Mouse (Mus musculus): Measurements from ENCODE around the gene Hist1h4k. TPM values are rescaled to one million over a fixed set of nuclear protein-coding genes. Genes with fewer than 3 reads are reported as not detected.

The Hist1h4k gene
- polyA plus RNA-seq, 1 experiment from 2014 or later: 8.9 TPM

GRCm38 (mm10) chr13:21715131-21715863 lies 35.0 kb downstream of the Hist1h4k start:
- WGBS: under 1% methylated on average over 22 of the region's 22 CpGs
- no peak for ATAC-seq (ENCODE audit: insufficient number of reproducible peaks, insufficient read depth, low FRiP score, low TSS enrichment)
- H3K27me3 ChIP-seq: no peaks in the 10 kb centered on the region
- no peaks in the 10 kb centered on the region for H3K36me3 ChIP-seq
- H3K27ac ChIP-seq: peak overlapping the region; percentile 98
- H3K4me3 ChIP-seq: peak overlapping the region; percentile 49
- peak overlapping the region; percentile 66 for H3K9ac ChIP-seq
- H3K9me3 ChIP-seq: no peaks in the 10 kb centered on the region
- H3K4me1 ChIP-seq: peaks cover 19% of the 10 kb centered on the region
- H3K4me2 ChIP-seq (replicated peaks): peak overlapping the region; percentile 85

GRCm38 (mm10) chr13:21714725-21715124 lies 35.6 kb downstream of the Hist1h4k start:
- Histone ChIP-seq H3K27ac (peak overlapping the region; percentile 98), H3K4me2 (replicated peaks) (peak overlapping the region; percentile 85), H3K9me3 (no peaks in the 10 kb centered on the region), H3K36me3 (no peaks in the 10 kb centered on the region), H3K4me3 (peak overlapping the region; percentile 49), H3K27me3 (no peaks in the 10 kb centered on the region), H3K9ac (peak overlapping the region; percentile 66), H3K4me1 (peaks cover 18% of the 10 kb centered on the region; the same call in 1 of the 2 replicates)
- ATAC-seq (ENCODE audit: insufficient number of reproducible peaks, insufficient read depth, low FRiP score, low TSS enrichment): no peak
- under 1% methylated on average over 7 of the region's 7 CpGs for WGBS

GRCm38 (mm10) chr13:21711698-21712097 lies 38.6 kb downstream of the Hist1h4k start:
- Histone ChIP-seq H3K27ac (no peak overlapping the region), H3K27me3 (no peaks in the 10 kb centered on the region), H3K9ac (peak overlapping the region; percentile 45), H3K4me2 (replicated peaks) (peak overlapping the region; percentile 53), H3K9me3 (no peaks in the 10 kb centered on the region), H3K36me3 (no peaks in the 10 kb centered on the region), H3K4me3 (peak overlapping the region; percentile 43), H3K4me1 (peaks cover 7% of the 10 kb centered on the region; the same call in 1 of the 2 replicates)
- no peak for ATAC-seq (ENCODE audit: insufficient number of reproducible peaks, insufficient read depth, low FRiP score, low TSS enrichment)
- WGBS: 34% methylated on average over 4 of the region's 4 CpGs

GRCm38 (mm10) chr13:21710821-21711525 lies 39.3 kb downstream of the Hist1h4k start:
- no peak overlapping the region for H3K27ac ChIP-seq
- 0 out of 2 replicates have a peak, but pooled peaks have one; percentile 54 for ATAC-seq (ENCODE audit: insufficient number of reproducible peaks, insufficient read depth, low FRiP score, low TSS enrichment)
- no peaks in the 10 kb centered on the region for H3K27me3 ChIP-seq
- H3K4me1 ChIP-seq: peaks cover 7% of the 10 kb centered on the region; the same call in 1 of the 2 replicates
- peak overlapping the region; percentile 45 for H3K9ac ChIP-seq
- H3K9me3 ChIP-seq: no peaks in the 10 kb centered on the region
- peak overlapping the region; percentile 53 for H3K4me2 ChIP-seq (replicated peaks)
- H3K4me3 ChIP-seq: peak overlapping the region; percentile 43
- 2% methylated on average over 22 of the region's 22 CpGs for WGBS
- no peaks in the 10 kb centered on the region for H3K36me3 ChIP-seq

GRCm38 (mm10) chr13:21710031-21710711 lies 40.1 kb downstream of the Hist1h4k start:
- under 1% methylated on average over 32 of the region's 32 CpGs for WGBS
- Histone ChIP-seq H3K4me2 (replicated peaks) (peak overlapping the region; percentile 32), H3K9ac (peak overlapping the region; percentile 52), H3K36me3 (no peaks in the 10 kb centered on the region), H3K4me1 (peaks cover 4% of the 10 kb centered on the region; the same call in 1 of the 2 replicates), H3K9me3 (no peaks in the 10 kb centered on the region), H3K4me3 (peak overlapping the region; percentile 58), H3K27ac (peak overlapping the region; percentile 73), H3K27me3 (no peaks in the 10 kb centered on the region)
- ATAC-seq (ENCODE audit: insufficient number of reproducible peaks, insufficient read depth, low FRiP score, low TSS enrichment): peak; percentile 73

GRCm38 (mm10) chr13:21706669-21707068 lies 43.6 kb downstream of the Hist1h4k start:
- Histone ChIP-seq H3K9ac (no peak overlapping the region), H3K27ac (no peak overlapping the region), H3K9me3 (no peaks in the 10 kb centered on the region), H3K4me2 (replicated peaks) (no peak overlapping the region), H3K4me3 (no peak overlapping the region), H3K27me3 (no peaks in the 10 kb centered on the region), H3K36me3 (no peaks in the 10 kb centered on the region), H3K4me1 (no peaks in the 10 kb centered on the region)
- ATAC-seq (ENCODE audit: insufficient number of reproducible peaks, insufficient read depth, low FRiP score, low TSS enrichment): no peak
- 77% methylated on average over 4 of the region's 4 CpGs for WGBS

Small RNA genes lying within 50 kb of the gene (microRNA-seq; reads per million reads assigned to microRNA genes)
- gene Gm44346 (not detected), gene Gm44357 (not detected), gene Gm44367 (not detected), gene Gm44454 (not detected)

Other genes with a start within 250 kb of the Hist1h4k start
- gene Gm11273, start 249.1 kb downstream of the Hist1h4k start, polyA plus RNA-seq (2016; fragmentation: Nextera tagmentation; extraction: Ambion mirVana): 2.3 and 2.9 TPM in 2 replicates
- gene Zkscan8, start 219.4 kb downstream of the Hist1h4k start, polyA plus RNA-seq (2016; fragmentation: Nextera tagmentation; extraction: Ambion mirVana): 8.2 and 9.4 TPM in 2 replicates
- gene Olfr1366, start 207.7 kb downstream of the Hist1h4k start, polyA plus RNA-seq (2016; fragmentation: Nextera tagmentation; extraction: Ambion mirVana): 0.19 and 0.40 TPM in 2 replicates
- gene Olfr1535, start 190.6 kb downstream of the Hist1h4k start, polyA plus RNA-seq (2016; fragmentation: Nextera tagmentation; extraction: Ambion mirVana): 0.08 TPM in 1 of 2 replicates, not detected in the other
- not detected in 2 replicates for gene Olfr1364, start 168.7 kb downstream of the Hist1h4k start, polyA plus RNA-seq (2016; fragmentation: Nextera tagmentation; extraction: Ambion mirVana)
- not detected in 2 replicates for gene Olfr1362, start 136.5 kb downstream of the Hist1h4k start, polyA plus RNA-seq (2016; fragmentation: Nextera tagmentation; extraction: Ambion mirVana)
- gene Olfr11, start 108.0 kb downstream of the Hist1h4k start, polyA plus RNA-seq (2016; fragmentation: Nextera tagmentation; extraction: Ambion mirVana): not detected in 2 replicates
- not detected in 2 replicates for gene Olfr1361, start 87.1 kb downstream of the Hist1h4k start, polyA plus RNA-seq (2016; fragmentation: Nextera tagmentation; extraction: Ambion mirVana)
- gene Olfr1360, start 73.1 kb downstream of the Hist1h4k start, polyA plus RNA-seq (2016; fragmentation: Nextera tagmentation; extraction: Ambion mirVana): not detected in 2 replicates
- not detected in 2 replicates for gene Olfr1359, start 52.4 kb downstream of the Hist1h4k start, polyA plus RNA-seq (2016; fragmentation: Nextera tagmentation; extraction: Ambion mirVana)
- 3.1 and 3.6 TPM in 2 replicates for gene Hist1h2bl, start 34.4 kb downstream of the Hist1h4k start, polyA plus RNA-seq (2016; fragmentation: Nextera tagmentation; extraction: Ambion mirVana)
- 41.3 and 50.1 TPM in 2 replicates for gene Hist1h2ai, start 34.1 kb downstream of the Hist1h4k start, polyA plus RNA-seq (2016; fragmentation: Nextera tagmentation; extraction: Ambion mirVana)
- gene Hist1h3h, start 32.8 kb downstream of the Hist1h4k start, polyA plus RNA-seq (2016; fragmentation: Nextera tagmentation; extraction: Ambion mirVana): 17.9 and 30.8 TPM in 2 replicates
- 8.3 and 8.9 TPM in 2 replicates for gene Hist1h2bm, start 28.5 kb downstream of the Hist1h4k start, polyA plus RNA-seq (2016; fragmentation: Nextera tagmentation; extraction: Ambion mirVana)
- gene Hist1h4j, start 15.4 kb downstream of the Hist1h4k start, polyA plus RNA-seq (2016; fragmentation: Nextera tagmentation; extraction: Ambion mirVana): 1.6 and 1.9 TPM in 2 replicates
- gene Hist1h2ak, start 3.3 kb upstream of the Hist1h4k start, polyA plus RNA-seq (2016; fragmentation: Nextera tagmentation; extraction: Ambion mirVana): 37.1 and 46.3 TPM in 2 replicates
- 4.1 and 4.3 TPM in 2 replicates for gene Hist1h2bn, start 3.6 kb upstream of the Hist1h4k start, polyA plus RNA-seq (2016; fragmentation: Nextera tagmentation; extraction: Ambion mirVana)
- gene Hist1h1b, start 30.1 kb upstream of the Hist1h4k start, polyA plus RNA-seq (2016; fragmentation: Nextera tagmentation; extraction: Ambion mirVana): 35.1 and 35.4 TPM in 2 replicates
- 144 and 172 TPM in 2 replicates for gene Hist1h3i, start 32.9 kb upstream of the Hist1h4k start, polyA plus RNA-seq (2016; fragmentation: Nextera tagmentation; extraction: Ambion mirVana)
- gene Hist1h2an, start 36.7 kb upstream of the Hist1h4k start, polyA plus RNA-seq (2016; fragmentation: Nextera tagmentation; extraction: Ambion mirVana): 13.0 and 18.3 TPM in 2 replicates
- 1.5 and 1.8 TPM in 2 replicates for gene Hist1h2bp, start 37.0 kb upstream of the Hist1h4k start, polyA plus RNA-seq (2016; fragmentation: Nextera tagmentation; extraction: Ambion mirVana)
- gene Hist1h2bq, start 59.7 kb upstream of the Hist1h4k start, polyA plus RNA-seq (2016; fragmentation: Nextera tagmentation; extraction: Ambion mirVana): 35.6 and 40.3 TPM in 2 replicates
- gene Hist1h2ao, start 60.0 kb upstream of the Hist1h4k start, polyA plus RNA-seq (2016; fragmentation: Nextera tagmentation; extraction: Ambion mirVana): not detected in 2 replicates
- not detected in 2 replicates for gene Hist1h4m, start 61.2 kb upstream of the Hist1h4k start, polyA plus RNA-seq (2016; fragmentation: Nextera tagmentation; extraction: Ambion mirVana)
- 18.0 and 19.5 TPM in 2 replicates for gene Hist1h4n, start 81.7 kb upstream of the Hist1h4k start, polyA plus RNA-seq (2016; fragmentation: Nextera tagmentation; extraction: Ambion mirVana)
- 4,825 and 4,891 TPM in 2 replicates for gene Hist1h2ap, start 83.0 kb upstream of the Hist1h4k start, polyA plus RNA-seq (2016; fragmentation: Nextera tagmentation; extraction: Ambion mirVana)
- gene Hist1h2br, start 83.2 kb upstream of the Hist1h4k start, polyA plus RNA-seq (2016; fragmentation: Nextera tagmentation; extraction: Ambion mirVana): 34.0 and 43.6 TPM in 2 replicates
- 21.7 and 23.6 TPM in 2 replicates for gene Zfp184, start 194.6 kb upstream of the Hist1h4k start, polyA plus RNA-seq (2016; fragmentation: Nextera tagmentation; extraction: Ambion mirVana)
- gene Pom121l2, start 230.7 kb upstream of the Hist1h4k start, polyA plus RNA-seq (2016; fragmentation: Nextera tagmentation; extraction: Ambion mirVana): 0.33 TPM in 1 of 2 replicates, not detected in the other